In genomic region chr5:24684578-24685365, GRCm38 (mm10) we compare ENCODE assay signal across 1 mouse cellular context.
TF ChIP-seq lines count a peak whose summit lies in the region.

No protein-coding gene starts in this region.

TF ChIP-seq in CH12.LX, 34 proteins besides CTCF, POLR2A, EP300 and RAD21 (continued from another document):
- peak; percentile 31; the same call in 1 of the 2 replicates for TF ChIP-seq HCFC1 (IDR thresholded peaks at IDR 0.05; ENCODE audit: low read depth, low read length)
- no peak for TF ChIP-seq NRF1 (IDR thresholded peaks at IDR 0.05; ENCODE audit: low read depth, low read length)
- no peak for TF ChIP-seq USF1 (IDR thresholded peaks at IDR 0.05; ENCODE audit: low read depth, low read length)
- no peak for TF ChIP-seq ZMIZ1 (IDR thresholded peaks at IDR 0.05; ENCODE audit: low read depth, low read length)
- TF ChIP-seq UBTF (IDR thresholded peaks at IDR 0.05; ENCODE audit: low read depth, low read length): 0 out of 2 replicates have a peak, but pooled peaks have one; percentile 29
- TF ChIP-seq MAX (IDR thresholded peaks at IDR 0.05; ENCODE audit: low read length): no peak
- 0 out of 2 replicates have a peak, but pooled peaks have one; percentile 78 for TF ChIP-seq CHD1 (IDR thresholded peaks at IDR 0.05; ENCODE audit: low read depth, low read length)
- TF ChIP-seq POLR2AphosphoS2 (IDR thresholded peaks at IDR 0.05; ENCODE audit: low read depth, low read length): no peak
- TF ChIP-seq PAX5 (IDR thresholded peaks at IDR 0.05; ENCODE audit: low read length): no peak
- peak; percentile 18; the same call in 1 of the 2 replicates for TF ChIP-seq MXI1 (IDR thresholded peaks at IDR 0.05; ENCODE audit: low read depth, low read length)
- TF ChIP-seq JUN (IDR thresholded peaks at IDR 0.05; ENCODE audit: insufficient read depth, low read depth, low read length): no peak
- no peak for TF ChIP-seq MAZ (IDR thresholded peaks at IDR 0.05; ENCODE audit: low read depth, low read length)
- TF ChIP-seq ELF1 (IDR thresholded peaks at IDR 0.05; ENCODE audit: low read depth, low read length): peak; percentile 49; the same call in 1 of the 2 replicates
- no peak for TF ChIP-seq NELFE (IDR thresholded peaks at IDR 0.05; ENCODE audit: low read depth, low read length)
- TF ChIP-seq KAT2A (IDR thresholded peaks at IDR 0.05; ENCODE audit: insufficient replicate concordance, low read length): no peak
- no peak for TF ChIP-seq TCF12 (IDR thresholded peaks at IDR 0.05; ENCODE audit: low read depth, low read length)
- peak; percentile 93 for TF ChIP-seq ZNF384 (IDR thresholded peaks at IDR 0.05; ENCODE audit: low read depth, low read length)
- TF ChIP-seq ETS1 (conservative IDR thresholded peaks at IDR 0.05; ENCODE audit: low read depth, low read length): no peak; the same call in 1 of the 2 replicates
- peak; percentile 20 for TF ChIP-seq SIN3A (IDR thresholded peaks at IDR 0.05; ENCODE audit: low read length)
- TF ChIP-seq IRF4 (IDR thresholded peaks at IDR 0.05; ENCODE audit: low read depth, low read length): no peak
- TF ChIP-seq GABPA (IDR thresholded peaks at IDR 0.05; ENCODE audit: insufficient replicate concordance, low read depth, low read length): no peak
- no peak for TF ChIP-seq USF2 (conservative IDR thresholded peaks at IDR 0.05; ENCODE audit: low read depth, low read length)
- no peak for TF ChIP-seq TBP (conservative IDR thresholded peaks at IDR 0.05; ENCODE audit: low read depth, low read length)
- TF ChIP-seq MAFK (IDR thresholded peaks at IDR 0.05; ENCODE audit: insufficient replicate concordance, low read length): no peak
- no peak for TF ChIP-seq RCOR1 (conservative IDR thresholded peaks at IDR 0.05; ENCODE audit: low read depth, low read length)
- no peak for TF ChIP-seq ZKSCAN1 (IDR thresholded peaks at IDR 0.05; ENCODE audit: borderline replicate concordance, low read depth, low read length)
- TF ChIP-seq ZC3H11A (IDR thresholded peaks at IDR 0.05; ENCODE audit: low read depth, low read length): no peak
- no peak for TF ChIP-seq BHLHE40 (IDR thresholded peaks at IDR 0.05; ENCODE audit: low read depth, low read length)
- no peak for TF ChIP-seq JUND (conservative IDR thresholded peaks at IDR 0.05; ENCODE audit: low read depth, low read length)
- TF ChIP-seq MEF2A (IDR thresholded peaks at IDR 0.05; ENCODE audit: borderline replicate concordance, low read depth, low read length): no peak
- no peak for TF ChIP-seq E2F4 (IDR thresholded peaks at IDR 0.05; ENCODE audit: insufficient replicate concordance, low read depth, low read length)
- TF ChIP-seq CHD2 (IDR thresholded peaks at IDR 0.05; ENCODE audit: low read length): no peak
- TF ChIP-seq MYC (IDR thresholded peaks at IDR 0.05; ENCODE audit: low read depth, low read length): no peak
TF ChIP-seq in CH12.LX: peak in this region for 7.
